Mouse (Mus musculus) kidney, adult 2 months (tissue): ENCODE results near the gene Per1.

Source experiments
- CTCF ChIP-seq: fragments of 200-500 bp; conservative IDR thresholded peaks from 2 replicates; pipeline ENCODE4 v1.5.1; 2011; ENCODE audit warnings: low read depth, mild to moderate bottlenecking, control low read depth, low read length, moderate library complexity, mixed read lengths; ENCODE audit not compliant: insufficient read depth, insufficient read length
- POLR2A ChIP-seq: fragments of 200-500 bp; IDR thresholded peaks from one replicate; pipeline ENCODE4 v1.6.1; 2011; ENCODE audit warnings: low read depth, low read length, control low read depth

DNA sequence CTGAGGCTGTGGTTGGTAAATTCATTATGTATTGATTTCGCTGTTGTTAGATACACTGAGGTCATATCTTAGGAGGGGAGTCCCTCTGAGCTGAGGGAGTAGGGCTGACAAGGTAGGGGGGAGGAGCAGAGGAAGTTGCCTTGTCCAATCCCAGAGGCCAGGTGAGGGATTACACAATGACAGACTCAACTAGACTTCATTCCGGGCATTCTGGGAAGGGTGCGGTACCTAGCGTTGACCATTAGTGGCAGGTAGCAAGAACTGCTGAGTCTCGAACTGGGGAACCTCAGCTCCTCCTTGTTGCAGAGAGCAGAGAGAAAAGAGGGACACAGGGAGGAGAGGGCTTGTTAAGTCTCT lies 38.5 kb downstream of the Per1 start:
- TF ChIP-seq POLR2A (no peak), CTCF (no peak)
